Mouse (Mus musculus) forelimb bud, embryonic 11.5 days (tissue): ENCODE results near the gene Hsd3b1.
"Not testable (repeated sequence)": the region's sequence is repeated elsewhere in the genome, so short reads cannot be mapped to it uniquely, and the experiment has no call there.

Experiments
- DNase-seq: peaks from one replicate; pipeline ENCODE4 v3.0.0-alpha.2; 2012; ENCODE audit warnings: low read depth, low spot score

The Hsd3b1 gene

DNA sequence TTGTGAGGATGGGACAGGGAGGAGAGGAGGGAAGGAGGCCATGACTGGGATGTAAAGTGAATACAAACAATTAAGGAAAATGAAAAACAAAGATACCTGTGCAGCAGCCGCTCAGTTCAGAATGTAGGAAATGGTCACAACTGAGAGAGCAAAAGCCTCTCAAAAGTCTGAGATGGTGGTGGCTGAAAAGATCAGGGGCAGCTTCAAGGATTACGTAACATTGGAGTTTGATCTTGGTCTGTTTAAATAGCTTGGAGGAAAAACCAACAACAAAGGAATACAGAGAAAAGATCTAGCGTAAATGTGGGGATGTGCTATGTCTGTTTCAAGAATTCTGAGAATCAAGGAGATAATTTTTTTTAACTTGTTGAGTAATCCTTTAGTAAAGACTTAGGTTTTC is at the start of gene Hsd3b1:
Gene Hsd3b1 (minus strand): TSS at position 219 of the 400 bp plus-strand sequence.
- DNase-seq, result no peak

DNA sequence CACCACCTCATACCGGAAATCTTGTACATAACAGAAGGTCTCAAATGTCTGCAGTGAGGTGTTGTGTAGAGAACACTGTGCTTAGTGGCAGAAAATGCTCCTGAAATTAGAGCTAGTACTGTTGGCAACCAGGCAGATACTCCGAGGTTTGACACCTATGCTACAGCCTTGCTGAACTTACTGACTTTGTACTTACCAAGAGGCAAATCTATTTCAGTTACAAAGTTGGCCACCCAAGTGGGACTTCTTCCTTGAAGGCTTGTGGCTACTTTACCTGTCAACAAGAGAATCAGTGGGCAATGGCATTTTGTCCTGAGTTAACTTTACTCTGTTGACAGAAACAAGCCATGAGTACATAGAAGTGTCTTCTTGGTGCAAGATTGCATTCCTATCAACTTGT is 38.0 kb upstream of the Hsd3b1 start:
- no peak for DNase-seq

DNA sequence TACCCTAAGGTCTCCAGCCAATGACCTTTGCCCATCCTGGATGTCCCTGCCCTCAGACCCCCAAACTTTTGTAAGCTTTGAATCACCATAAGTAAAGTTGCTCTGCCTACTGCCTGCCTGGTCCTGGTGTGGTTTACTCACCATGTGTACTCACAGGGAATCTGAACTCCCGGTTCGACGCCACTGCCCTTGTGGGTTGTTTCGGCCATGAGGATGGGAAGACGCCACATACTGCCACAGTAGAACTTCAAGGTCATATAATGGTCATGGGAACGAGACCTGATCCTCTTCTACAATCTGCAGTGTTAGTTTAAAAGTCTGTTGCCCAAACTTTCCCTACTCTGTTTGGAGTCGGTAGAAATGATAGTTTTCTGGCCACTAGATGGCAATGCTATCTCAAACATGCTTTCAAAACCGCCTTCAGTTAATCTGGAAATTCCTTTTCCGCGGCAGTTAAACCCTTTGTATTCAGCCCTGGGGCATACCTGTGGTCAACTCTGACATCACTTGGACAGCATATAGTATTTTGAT is 35.5 kb upstream of the Hsd3b1 start:
- peak; percentile 79 for DNase-seq

DNA sequence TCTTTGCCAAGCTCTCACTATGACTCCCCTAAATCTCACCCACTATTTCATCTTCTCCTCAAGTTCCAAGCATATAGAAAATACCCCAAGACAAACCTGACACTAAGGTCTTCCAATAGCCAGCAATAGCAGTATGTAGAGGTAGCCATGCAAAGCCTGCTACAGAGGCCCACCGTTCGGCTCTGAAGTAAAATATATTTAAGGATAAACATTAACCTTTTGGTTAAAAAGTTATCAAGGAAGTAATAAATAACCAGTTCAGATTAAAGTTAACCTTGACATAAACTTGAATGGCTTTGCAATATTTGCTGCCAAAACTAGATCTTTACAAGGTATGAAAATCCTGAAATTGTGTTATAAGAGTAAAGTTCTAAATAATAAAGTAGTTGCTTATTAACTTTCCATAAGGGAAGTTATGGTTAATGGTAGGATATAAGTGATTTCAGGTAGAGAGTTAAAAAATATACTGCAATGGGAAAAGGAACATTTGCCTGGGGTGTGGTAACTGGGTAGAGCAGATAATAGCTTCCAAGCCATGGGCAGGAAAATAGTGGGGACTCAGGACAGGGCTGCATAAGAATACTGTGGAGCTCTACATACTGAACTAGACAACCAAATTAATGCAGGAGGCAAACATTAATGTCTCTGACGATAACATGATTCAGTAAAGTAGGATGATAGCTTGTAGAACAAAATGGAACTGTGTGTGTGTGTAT is 33.6 kb upstream of the Hsd3b1 start, which contains the start of gene Hao2:
Gene Hao2 (minus strand): TSS at position 183 of the 716 bp plus-strand sequence.
- no peak for DNase-seq

DNA sequence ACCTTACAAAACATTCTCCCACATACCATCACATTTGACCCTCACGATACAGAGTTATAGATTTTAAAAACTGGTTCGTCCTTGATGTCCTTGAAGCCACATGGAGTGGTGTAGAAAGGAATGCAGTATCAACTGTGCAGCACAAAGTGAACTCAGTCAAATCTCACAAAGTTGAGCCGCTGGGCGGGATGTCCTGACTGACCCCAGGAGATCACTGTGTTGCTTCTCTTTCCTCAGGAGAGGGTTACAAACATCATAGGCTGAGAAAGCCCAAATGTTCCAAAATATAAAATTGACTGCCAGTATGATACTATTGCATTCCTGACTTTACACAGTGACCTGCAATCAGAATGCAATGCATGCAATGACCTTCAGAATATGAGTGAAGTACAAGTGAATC is 30.8 kb upstream of the Hsd3b1 start:
- no peak for DNase-seq

DNA sequence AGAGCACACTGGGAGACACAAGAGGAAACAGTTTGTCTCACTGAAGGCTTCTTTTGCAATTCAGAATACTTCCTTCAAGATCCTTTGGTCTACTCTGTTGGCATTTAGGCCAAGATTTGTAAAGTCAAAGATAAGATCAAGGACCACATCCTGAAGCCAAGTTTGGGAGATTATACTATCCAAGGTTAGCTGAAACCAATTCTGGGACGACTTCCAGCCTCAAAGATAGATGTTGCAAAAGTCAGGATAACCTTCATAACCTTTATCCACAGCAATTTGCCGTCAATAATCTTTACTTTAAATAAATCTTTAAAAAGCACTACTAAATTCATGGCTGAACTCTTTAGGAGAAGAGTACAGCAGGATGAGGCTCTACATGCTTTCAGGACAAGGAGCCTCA is 28.6 kb upstream of the Hsd3b1 start:
- DNase-seq, result no peak

DNA sequence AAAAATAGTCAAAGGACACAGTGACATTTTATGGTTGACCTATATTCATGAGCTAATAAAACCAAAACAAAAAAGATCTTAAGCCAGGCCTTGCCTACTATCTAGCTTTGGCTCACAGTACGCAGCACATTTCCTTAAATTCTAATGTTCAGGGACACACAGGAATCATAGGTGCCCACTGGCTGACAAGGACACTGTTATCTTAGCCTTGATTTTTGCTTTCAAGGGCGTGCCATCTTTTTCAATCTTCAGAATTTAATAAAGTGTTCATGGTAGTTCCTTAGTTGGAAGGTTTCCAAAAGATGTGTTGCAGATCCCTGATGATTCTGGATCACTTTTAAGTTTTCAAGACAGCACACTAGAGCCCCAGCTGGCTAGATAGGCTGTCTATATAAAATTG is 21.2 kb upstream of the Hsd3b1 start:
- DNase-seq, result no peak

DNA sequence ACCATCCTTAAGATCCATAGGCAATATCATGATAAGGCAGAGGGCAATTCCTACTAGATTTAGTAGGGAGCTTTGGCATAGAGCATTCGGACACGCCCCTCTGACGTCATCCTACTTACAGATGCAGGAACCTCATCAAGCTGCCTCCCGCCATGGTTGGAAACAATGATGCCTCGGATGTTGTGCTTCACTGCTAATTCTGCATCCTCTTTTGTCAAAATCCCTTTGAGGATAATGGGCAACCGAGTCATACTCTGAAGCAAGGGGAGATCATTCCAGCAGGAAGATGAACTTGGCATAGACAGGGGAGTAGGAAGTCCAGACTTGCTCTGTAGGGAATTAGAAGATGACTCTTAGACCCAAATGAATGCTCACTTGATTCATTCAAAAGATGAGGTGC is 20.6 kb upstream of the Hsd3b1 start:
- no peak for DNase-seq

DNA sequence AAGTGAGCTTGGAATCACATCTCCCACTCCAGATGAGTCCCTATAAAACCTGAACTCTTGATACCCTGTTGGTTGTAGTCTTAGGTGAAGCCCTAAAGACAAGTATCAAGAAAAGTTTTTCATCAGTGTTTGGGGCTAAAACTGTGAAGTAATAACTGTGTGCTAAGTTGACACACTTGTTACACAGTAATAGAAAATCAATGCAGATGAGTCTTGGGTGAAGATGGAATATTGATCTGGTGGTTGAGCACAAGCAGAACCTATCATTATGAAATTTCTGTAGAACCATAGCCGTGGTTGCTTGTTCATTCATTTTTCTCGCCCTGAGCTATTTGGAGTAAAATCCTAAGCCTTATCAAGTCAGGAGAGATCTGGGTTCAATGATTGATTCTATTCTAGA is 8.6 kb upstream of the Hsd3b1 start:
- DNase-seq, result no peak

DNA sequence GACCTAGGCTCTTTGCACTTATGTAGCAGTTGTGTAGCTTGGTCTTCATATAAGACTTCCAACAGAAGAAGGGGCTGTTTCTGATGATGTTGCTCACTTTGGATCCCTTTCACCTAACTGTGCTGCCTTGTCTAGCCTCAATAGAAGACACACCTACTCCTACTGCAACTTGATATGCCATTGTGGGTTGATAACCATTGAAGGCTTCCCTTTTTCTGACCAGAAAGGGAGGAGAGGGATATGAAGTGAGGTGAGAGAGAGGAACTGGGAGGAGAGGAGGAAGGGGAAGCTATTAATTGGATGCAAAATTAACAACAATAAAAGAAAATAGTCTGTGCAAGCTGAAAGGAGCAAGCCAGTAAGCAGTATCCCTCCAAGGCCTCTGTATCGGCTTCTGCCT is 3.2 kb upstream of the Hsd3b1 start:
- no peak for DNase-seq

DNA sequence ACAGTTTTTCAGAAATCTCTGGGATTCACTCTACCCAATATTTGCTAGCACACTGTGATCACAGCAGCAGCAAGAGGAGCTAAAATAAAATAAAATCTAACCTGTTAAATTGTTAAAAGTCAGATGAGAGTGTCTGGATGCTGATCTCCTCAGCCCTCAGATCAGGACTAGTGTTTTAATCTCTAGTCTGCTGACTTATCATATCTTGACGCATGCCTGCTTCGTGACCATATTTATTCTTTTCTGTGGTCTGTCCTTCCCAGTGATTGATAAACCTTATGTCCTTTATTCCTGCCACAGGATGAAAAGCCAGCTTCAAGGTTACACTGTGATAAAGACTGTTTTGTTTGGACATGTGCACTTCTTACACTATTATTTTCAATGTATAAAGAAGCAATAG is 1.5 kb downstream of the Hsd3b1 start:
- DNase-seq, result no peak

DNA sequence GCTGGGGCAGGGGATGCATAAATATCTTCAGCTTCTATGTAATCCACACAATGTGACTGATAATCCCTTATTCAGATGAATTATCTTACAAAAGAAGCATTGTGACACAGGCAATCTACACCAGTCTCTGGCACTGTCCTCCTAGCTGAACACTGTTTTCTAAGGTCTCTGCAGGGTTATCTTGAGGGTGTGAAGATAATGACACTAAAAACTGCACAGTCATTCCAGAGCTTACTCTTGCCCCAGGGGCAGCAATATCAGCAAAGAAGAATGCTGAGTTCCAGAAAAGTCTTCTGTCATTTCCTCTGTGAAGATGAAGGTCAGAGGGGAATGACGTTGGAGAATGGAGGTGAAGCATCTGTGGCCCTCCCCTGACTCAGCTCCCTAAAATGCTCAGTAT is 2.7 kb downstream of the Hsd3b1 start:
- DNase-seq, result no peak

DNA sequence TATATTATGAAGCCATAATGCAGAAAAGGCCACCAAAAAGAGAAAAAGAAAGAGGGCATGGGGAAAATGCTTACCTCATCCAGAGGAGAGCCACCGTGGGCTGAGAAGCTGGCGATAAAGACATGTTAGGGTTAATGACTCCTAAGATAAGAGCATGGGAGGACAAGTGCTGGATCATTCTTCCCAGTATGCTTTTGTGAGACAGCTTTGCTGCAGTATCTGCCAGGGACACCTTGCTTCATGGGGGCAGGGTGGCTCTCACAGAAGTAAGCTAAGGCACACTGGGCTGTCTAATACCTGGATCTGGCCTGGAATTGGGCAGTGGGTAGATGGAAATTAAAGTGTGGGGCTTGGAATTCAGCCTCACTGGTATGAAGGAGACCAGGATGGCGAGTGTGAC is 4.4 kb downstream of the Hsd3b1 start:
- no peak for DNase-seq

DNA sequence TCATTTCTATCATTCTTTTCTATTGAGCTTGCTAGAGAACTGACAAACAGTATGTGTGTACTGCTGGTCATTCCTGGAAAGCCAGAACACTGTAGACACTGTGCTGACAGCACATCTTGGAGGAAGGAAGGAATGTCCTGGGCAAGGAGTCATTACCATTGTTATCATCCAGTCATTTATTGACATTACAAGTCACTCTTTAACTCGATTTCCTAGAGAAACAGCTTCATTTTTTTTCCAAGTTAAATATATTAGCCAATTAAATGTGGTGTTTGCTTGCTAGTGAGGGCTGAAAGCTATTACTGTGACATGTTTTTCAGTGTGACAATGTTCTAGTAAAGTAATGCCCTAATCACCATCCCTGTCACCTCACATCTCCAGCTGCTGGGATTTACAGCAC is 5.9 kb downstream of the Hsd3b1 start:
- no peak for DNase-seq

DNA sequence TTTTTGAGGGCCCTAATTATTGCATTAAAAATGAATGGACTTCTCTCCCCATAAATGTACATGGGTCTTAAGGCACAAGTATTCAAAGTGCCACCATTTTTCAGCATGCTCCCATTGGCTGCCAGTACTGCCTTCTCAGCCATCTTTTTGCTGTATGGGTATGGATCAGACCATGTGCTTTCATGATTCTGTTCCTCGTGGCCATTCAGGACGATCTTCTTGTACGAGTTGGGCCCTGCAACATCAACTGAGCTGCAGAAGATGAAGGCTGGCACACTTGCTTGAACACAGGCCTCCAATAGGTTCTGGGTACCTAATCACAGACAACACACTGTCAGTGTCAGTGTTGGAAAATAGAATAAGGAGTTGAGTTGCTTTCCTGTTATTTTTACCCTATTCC is 6.5 kb downstream of the Hsd3b1 start:
- DNase-seq, result no peak

DNA sequence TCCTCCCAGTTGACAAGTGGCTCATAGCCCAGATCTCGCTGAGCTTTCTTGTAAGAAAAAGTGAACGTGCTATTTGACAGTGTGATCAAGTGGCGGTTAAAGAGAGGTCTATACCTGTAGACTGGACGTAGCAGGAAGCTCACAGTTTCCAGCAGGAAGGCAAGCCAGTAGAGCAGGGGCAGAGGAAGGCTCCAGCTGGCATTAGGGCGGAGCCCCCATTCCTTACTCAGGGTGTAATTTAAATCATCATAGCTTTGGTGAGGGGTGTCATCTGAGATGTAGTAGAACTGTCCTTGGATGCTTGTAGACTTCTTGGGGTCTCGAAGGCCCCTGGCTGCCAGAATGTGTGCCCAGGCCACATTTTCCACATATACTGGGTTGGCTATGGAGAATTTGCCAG is 7.0 kb downstream of the Hsd3b1 start:
- no peak for DNase-seq

DNA sequence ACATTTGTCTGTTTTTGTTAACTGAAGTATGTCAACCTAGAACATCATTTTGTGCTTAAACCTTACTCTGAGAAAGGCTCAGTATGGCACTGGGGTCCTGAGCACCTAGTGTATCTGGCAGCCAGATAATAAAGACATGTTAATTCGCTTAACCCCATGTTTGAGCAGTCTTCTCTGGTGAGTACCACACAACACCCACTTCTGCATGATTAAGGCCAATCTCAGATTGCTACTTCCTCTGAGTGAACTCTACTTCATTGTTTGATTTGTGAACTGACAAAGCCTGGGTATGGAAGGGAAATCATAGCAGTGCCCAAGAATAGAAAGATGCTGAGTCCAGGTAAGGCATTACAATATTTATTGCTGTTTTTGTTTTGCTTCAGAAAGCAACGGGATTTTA is 7.7 kb downstream of the Hsd3b1 start:
- no peak for DNase-seq

DNA sequence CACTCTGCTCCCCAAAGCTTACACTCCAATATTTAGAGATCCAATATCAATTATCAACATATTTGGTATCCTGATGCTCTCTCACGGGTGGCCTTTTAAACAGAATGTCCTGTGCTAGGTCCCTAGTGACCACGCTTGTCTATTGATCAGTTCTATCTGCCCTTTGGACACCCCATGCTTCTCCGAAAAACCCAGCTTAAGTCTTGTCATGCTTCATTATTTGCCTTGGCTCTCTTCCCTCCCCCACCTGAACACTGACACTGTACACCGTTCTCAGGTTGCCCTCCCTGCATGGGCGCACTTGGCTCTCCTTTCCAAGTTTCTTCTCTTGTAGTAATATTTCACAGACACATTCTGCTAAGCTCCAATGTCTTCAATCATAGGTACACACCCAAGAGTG is 9.3 kb downstream of the Hsd3b1 start:
- no peak for DNase-seq

DNA sequence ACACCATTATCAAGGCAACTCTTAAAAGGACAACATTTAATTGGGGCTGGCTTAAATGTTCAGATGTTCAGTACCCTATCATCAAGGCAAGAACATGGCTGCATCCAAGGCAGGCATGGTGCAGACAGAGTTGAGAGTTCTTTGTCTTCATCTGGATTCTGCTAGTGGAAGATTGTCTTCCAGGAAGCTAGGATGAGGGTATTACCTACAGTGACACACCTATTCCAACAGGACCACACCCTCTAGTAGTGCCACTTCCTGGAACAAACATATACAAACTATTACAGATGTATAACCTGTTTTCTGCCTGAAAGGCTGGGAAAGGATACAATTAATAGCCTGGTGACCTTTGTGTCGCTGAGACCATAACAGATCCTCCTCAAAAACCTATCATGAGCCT is 10.7 kb downstream of the Hsd3b1 start:
- no peak for DNase-seq

DNA sequence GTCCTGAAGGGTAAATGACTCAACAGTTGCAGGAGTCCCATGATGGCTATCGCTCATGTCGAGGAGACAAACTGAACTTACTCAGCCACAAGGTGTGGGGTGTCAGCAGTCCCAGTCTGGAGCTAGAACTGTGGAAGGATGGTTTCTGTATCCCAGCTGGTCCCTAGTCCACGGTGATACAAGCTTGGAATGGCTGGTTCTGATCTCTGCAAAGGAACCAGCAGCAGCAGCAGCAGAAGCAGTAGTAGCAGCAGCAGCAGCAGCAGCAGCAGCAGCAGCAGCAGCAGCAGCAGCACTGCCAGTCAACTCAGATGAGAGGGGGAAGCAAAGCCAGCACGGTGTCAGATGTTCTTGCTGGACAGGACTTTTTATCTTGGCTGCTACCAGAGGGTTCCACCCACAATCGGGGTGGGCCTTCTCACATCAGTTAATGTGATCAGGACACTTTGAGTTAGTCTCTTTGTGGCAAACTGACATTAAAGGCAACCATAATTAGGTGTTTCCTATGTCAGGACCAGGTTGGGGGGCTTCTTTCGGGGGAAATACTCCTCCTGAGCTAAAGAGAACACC is 45.4 kb downstream of the Hsd3b1 start, which contains the start of gene Hsd3b6:
Gene Hsd3b6 (minus strand): TSS at position 343 of the 570 bp plus-strand sequence.
- no peak for DNase-seq

DNA sequence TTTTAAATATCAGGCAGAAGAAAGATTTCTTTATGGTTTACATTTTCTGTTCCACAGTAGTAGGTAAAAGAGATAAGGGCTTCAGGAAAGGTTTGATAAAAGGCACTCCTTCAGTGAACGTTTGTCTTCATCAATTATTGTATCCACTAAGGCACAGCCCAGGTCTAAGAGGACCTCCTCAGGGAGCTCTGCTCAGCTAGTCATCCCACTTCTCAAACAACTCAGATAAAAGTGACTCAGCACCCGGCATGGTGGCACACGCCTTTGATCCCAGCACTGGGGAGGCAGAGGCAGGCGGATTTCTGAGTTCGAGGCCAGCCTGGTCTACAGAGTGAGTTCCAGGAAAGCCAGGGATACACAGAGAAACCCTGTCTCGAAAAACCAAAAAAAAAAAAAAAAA is 46.9 kb downstream of the Hsd3b1 start:
- not testable (repeated sequence) for DNase-seq

DNA sequence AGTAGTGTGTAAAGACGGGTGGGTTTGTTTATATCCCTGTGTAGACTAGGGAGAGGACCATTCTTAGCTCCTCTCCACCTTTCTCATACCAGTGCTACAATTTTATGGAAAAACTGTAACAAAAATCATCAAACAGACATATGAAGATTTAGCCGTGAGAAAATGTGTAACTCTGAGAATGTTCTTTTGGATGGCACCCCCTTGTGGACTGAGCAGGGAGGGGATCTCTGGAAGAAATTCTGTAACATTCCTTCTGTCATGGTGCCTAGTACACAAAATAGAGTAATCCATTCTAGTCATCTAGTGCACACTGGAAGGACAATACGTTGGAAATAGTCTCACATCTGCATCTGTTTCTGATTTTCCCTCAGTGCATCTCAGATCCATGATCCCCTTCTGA is 54.6 kb downstream of the Hsd3b1 start:
- not testable (repeated sequence) for DNase-seq
